Mouse (Mus musculus): ENCODE measurements around the gene Fgd4.

Gene Fgd4

GRCm38 (mm10) chr16:16600461-16600860 is at the start of gene Fgd4:
Fgd4 (minus strand) TSS chr16:16600549.
- DNase-seq (ENCODE audit: low spot score): no peak

- DNase-seq (ENCODE audit: low spot score): no peak
Measured at GRCm38 (mm10) chr16:16645148-16645547, 44.8 kb upstream of the Fgd4 start.

- DNase-seq (ENCODE audit: low spot score): no peak
Measured at GRCm38 (mm10) chr16:16633730-16634129, 33.4 kb upstream of the Fgd4 start.

GRCm38 (mm10) chr16:16599586-16600401 is 555 bp downstream of the Fgd4 start:
- DNase-seq (ENCODE audit: low spot score): peak; percentile 76

GRCm38 (mm10) chr16:16596582-16596981 is 3.8 kb downstream of the Fgd4 start:
- DNase-seq (ENCODE audit: low spot score): no peak

- no peak for DNase-seq (ENCODE audit: low spot score)
Measured at GRCm38 (mm10) chr16:16592622-16593021, 7.7 kb downstream of the Fgd4 start.

- peak; percentile 85 for DNase-seq (ENCODE audit: low spot score)
Measured at GRCm38 (mm10) chr16:16584409-16585032, 15.8 kb downstream of the Fgd4 start.

- no peak for DNase-seq (ENCODE audit: low spot score)
Measured at GRCm38 (mm10) chr16:16576556-16576955, 23.8 kb downstream of the Fgd4 start.

- no peak for DNase-seq (ENCODE audit: low spot score)
Measured at GRCm38 (mm10) chr16:16574508-16574907, 25.8 kb downstream of the Fgd4 start.

- no peak for DNase-seq (ENCODE audit: low spot score)
Measured at GRCm38 (mm10) chr16:16573167-16573566, 27.2 kb downstream of the Fgd4 start.

- no peak for DNase-seq (ENCODE audit: low spot score)
Measured at GRCm38 (mm10) chr16:16571356-16571755, 29.0 kb downstream of the Fgd4 start.

GRCm38 (mm10) chr16:16566786-16567185 is 33.6 kb downstream of the Fgd4 start:
- no peak for DNase-seq (ENCODE audit: low spot score)

- no peak for DNase-seq (ENCODE audit: low spot score)
Measured at GRCm38 (mm10) chr16:16566215-16566614, 34.1 kb downstream of the Fgd4 start.

- no peak for DNase-seq (ENCODE audit: low spot score)
Measured at GRCm38 (mm10) chr16:16565786-16566185, 34.6 kb downstream of the Fgd4 start.

GRCm38 (mm10) chr16:16560718-16561117 is 39.6 kb downstream of the Fgd4 start:
- no peak for DNase-seq (ENCODE audit: low spot score)

GRCm38 (mm10) chr16:16559878-16560531 is 40.3 kb downstream of the Fgd4 start:
- peak; percentile 62 for DNase-seq (ENCODE audit: low spot score)

GRCm38 (mm10) chr16:16559016-16559877 is 41.1 kb downstream of the Fgd4 start:
- no peak for DNase-seq (ENCODE audit: low spot score)

- DNase-seq (ENCODE audit: low spot score): no peak
Measured at GRCm38 (mm10) chr16:16557738-16558137, 42.6 kb downstream of the Fgd4 start.

- DNase-seq (ENCODE audit: low spot score): no peak
Measured at GRCm38 (mm10) chr16:16554098-16554497, 46.3 kb downstream of the Fgd4 start.

- DNase-seq (ENCODE audit: low spot score): no peak
Measured at GRCm38 (mm10) chr16:16552197-16552596, 48.2 kb downstream of the Fgd4 start.

GRCm38 (mm10) chr16:16549105-16549504 is 51.2 kb downstream of the Fgd4 start:
- DNase-seq (ENCODE audit: low spot score): no peak

- no peak for DNase-seq (ENCODE audit: low spot score)
Measured at GRCm38 (mm10) chr16:16546657-16547056, 53.7 kb downstream of the Fgd4 start.
